Mouse (Mus musculus) lung, postnatal 36 days (tissue): Measurements from ENCODE around the gene Gzmm.
"Not testable (repeated sequence)": the region's sequence is repeated elsewhere in the genome, so short reads cannot be mapped to it uniquely, and the experiment has no call there.

Experiments used
- DNase-seq: peaks from one replicate; pipeline ENCODE4 v3.0.0; 2022; ENCODE audit warnings: mixed read lengths

Gzmm gene

DNA sequence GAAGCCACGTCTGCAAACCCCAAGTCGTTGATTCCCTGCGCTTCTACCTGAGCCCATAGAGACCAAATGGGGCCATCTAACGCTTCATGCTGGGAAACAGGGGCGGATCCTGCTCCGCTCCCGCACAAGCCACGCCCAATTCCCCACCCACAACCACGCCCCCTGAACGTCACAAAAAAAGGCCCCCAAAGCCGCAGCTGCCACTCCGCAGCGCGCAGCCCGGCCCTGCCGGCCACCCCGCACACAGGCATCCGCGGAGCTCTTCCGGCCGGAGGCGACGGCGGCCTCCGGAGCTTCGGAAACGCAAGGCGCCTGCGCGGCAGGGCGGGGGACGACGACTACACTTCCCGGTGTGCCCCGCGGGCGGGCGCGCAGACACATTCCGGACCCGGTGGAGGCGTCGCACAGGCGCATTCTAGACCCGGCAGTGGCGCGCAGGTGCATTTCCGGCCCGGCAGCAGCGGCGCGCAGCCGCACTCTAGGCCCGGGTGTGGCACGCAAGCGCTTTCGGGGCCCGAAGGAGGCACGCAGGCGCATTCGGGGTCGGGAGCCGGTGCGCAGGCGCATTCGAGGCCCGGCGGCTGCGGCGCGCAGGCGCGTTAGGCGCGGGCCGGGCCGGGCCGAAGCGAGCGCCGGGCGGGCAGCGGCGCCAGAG lies 7.1 kb upstream of the Gzmm start, which contains the start of gene Cdc34:
TSS of gene Cdc34 (plus strand) at position 605 of the 655 bp plus-strand sequence.
- peak; percentile 99 for DNase-seq

GRCm38 (mm10) chr10:79682551-79682915 lies 6.3 kb upstream of the Gzmm start:
- DNase-seq: no peak

DNA sequence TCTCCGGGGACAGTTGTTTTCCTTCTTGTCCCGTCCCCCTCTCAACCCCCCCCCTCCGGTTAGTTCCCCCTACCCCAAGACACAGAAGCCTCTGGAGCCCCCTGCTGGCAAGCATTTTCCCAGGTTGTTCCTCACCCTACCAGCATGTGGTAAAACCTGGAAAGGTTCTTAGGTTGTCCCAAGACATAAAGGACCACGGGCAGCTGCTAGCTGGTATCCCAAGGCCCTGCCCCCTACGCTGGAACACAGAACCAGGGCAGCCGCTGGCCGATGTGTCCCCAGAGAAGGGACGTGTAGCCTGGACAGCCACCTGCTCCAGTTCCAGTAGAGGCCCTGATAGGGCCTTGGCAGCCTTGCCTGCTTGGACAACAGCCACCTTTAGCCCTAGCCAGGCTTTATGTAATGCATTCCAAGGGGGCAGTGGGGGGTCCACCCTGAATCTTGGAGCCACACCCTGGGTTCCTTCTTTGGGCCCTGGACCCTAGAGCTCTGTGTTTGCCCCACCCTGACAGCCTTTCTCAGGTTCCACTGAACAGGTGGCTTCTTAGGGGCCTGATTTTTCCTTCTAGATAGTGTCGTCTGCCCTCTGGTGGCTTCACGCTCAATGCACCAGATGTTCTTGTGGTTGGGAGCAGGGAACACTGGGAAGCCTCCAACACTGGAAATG lies 5.8 kb upstream of the Gzmm start:
- DNase-seq: peak; percentile 70

- DNase-seq: no peak
Observed at GRCm38 (mm10) chr10:79683726-79684640, 4.8 kb upstream of the Gzmm start.

- DNase-seq: no peak
Observed at GRCm38 (mm10) chr10:79684770-79685600, 3.8 kb upstream of the Gzmm start.

DNA sequence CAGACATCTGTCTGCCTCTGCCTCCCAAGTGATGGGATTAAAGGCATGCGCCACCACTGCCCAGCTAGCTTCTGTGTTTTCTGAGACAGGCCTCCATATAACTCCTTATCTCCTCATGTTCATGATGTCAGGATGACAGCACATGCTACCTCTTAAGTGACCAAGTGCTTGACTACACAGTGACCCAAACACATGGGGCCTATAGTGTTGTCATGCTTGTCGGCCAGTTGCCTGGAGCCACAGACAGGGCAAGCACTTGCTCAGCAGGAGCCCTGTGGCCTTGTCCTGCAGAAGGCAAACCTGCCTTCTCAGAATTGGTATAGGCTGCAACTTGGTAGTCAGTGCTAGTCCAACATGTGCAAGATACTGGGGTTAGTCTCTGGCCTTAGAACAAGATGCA lies 2.6 kb upstream of the Gzmm start:
- DNase-seq: no peak

DNA sequence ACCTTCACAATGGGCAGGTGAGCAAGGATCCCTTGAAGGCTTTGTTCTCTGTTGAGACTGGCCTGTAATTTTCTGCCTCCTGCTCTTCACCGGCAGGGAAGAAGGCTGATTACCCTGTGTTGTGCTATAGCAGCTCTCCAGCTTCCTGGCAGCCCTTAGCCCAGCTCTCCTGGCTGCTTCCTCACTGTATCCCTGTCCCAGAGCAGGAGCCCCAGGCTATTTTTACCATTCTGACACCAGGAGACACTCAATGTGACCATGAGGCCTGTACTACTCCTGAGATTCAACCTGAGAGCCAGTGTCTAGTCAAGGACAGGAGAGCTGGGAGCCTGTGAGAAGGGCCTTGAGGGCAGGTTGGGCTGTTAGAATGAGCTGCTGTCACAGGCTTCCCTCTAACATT lies 2.1 kb upstream of the Gzmm start:
- DNase-seq: no peak

GRCm38 (mm10) chr10:79687513-79687912 lies 1.3 kb upstream of the Gzmm start:
- DNase-seq: no peak

DNA sequence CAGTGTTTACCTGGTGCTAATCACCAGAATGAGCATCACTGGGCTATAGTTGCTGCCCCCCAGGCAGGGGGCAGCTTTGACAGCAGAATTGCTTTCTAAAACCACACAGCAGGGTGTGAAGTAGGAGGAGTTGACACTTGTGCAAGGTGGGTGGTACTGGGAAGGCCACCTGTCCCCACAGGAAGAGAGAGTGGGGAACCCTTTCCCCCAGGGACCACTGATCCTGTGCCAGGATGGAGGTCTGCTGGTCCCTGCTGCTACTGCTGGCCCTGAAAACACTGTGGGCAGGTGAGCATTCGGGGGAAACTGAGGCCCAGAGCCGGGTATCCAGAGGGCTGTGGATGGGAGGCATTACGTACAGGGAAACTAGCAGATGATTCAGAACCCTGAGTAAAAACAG lies 358 bp downstream of the Gzmm start:
- no peak for DNase-seq

GRCm38 (mm10) chr10:79691986-79692548 lies 3.2 kb downstream of the Gzmm start:
- no peak for DNase-seq

DNA sequence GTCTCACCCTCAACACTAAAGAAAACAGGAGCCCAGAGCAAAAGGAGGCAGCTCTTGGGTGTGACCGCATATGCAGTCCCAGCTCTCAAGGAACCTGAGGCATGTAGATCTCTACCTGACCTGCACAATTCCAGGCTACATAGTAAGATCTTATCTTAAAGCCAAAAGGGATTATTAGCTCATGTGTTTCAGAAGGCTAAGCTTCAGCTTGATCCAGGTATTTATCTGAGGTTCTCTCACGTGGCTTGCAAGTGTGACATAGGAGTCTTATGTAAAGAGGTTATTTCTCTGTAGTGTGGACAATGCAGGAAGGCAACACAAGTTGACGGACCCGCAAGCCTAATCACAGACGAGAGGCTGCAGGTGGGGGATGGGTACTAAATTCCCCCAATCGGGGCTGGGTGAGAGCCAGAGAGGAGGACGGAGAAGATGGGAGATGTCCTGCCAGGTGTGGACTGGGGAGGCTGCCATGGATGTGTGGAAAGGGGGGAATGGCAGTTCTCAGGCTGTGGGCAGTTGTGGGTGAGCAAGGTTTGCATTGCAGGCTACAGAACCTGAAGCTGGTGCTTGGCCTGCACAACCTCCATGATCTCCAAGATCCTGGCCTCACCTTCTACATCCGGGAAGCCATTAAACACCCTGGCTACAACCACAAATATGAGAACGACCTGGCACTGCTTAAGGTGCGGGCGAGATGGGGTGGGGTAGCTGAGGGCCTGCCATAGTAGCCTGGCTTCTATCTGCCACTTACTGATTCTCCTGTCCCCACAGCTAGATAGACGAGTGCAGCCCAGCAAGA lies 5.0 kb downstream of the Gzmm start:
- no peak for DNase-seq

GRCm38 (mm10) chr10:79694379-79694655 lies 5.5 kb downstream of the Gzmm start:
- no peak for DNase-seq

- peak; percentile 85 for DNase-seq
Observed at GRCm38 (mm10) chr10:79695231-79696128, 6.7 kb downstream of the Gzmm start.

DNA sequence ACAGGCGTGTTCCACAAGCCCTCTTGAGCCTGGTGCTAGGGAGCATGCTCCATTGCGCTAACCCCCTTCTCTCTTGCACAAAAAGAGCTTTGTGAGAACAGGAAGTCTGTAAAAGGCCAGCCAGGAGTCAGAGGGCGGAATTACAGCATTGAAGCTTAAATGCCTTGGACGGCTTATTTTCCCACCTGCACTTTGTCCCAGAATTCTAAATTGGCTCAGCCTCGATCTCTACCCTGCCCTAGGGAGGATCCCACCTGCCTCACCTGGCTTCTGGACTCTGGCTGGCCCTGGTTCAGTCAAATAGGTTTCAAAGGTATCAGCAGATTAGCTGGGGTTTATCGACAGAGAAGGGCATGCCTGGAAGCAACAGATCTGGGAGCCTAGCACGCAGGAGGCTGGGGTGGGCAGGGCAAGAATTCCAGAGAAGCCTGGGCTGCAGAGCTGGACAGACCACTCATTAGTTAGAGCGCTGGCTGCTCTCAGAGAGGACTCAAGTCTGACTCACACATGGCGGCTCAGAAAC lies 7.4 kb downstream of the Gzmm start:
- peak; percentile 63 for DNase-seq

DNA sequence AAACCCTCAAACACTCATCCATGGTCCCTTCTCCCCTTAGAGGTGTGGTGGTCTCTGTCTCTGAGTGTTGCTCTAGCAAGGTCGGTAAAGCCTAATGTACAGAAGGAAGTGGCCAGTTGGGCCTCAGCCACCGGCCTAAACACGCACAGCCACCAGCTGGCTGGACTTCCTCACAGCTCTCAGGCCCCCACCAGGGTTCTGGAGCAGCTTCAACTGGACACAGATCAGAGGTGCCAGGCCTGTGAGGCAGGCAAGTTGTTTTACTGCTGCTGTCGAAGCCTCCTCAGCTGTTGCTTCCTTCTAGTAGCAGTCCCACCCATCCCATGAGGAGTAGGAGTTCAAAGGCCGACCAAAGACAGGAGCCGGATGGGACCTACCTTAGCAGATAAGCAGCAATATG lies 9.1 kb downstream of the Gzmm start:
- DNase-seq: peak; percentile 50

DNA sequence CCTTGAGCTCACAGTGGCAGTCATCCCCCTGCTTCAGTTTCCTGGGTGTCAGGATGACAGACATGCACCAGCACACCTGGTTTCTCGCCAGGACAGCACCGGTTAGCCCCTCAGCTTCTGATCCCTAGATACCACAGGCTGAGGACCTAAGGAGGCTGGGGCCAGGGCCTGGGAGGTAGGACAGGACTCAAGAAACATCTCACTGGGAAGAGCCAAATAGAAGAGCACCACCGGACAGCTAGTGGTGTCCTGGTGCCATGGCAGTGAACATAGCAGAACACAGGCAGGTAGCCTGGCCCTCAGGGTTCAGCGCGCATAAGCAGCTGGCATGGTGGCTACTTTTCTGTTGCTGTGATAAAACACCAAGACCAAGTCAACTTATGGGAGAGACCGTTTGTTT lies 9.6 kb downstream of the Gzmm start:
- DNase-seq: no peak

GRCm38 (mm10) chr10:79700676-79701075 lies 11.9 kb downstream of the Gzmm start:
- no peak for DNase-seq

- peak; percentile 91 for DNase-seq
Observed at GRCm38 (mm10) chr10:79701443-79702129, 12.8 kb downstream of the Gzmm start.

GRCm38 (mm10) chr10:79702970-79703369 lies 14.2 kb downstream of the Gzmm start:
- DNase-seq: not testable (repeated sequence)

DNA sequence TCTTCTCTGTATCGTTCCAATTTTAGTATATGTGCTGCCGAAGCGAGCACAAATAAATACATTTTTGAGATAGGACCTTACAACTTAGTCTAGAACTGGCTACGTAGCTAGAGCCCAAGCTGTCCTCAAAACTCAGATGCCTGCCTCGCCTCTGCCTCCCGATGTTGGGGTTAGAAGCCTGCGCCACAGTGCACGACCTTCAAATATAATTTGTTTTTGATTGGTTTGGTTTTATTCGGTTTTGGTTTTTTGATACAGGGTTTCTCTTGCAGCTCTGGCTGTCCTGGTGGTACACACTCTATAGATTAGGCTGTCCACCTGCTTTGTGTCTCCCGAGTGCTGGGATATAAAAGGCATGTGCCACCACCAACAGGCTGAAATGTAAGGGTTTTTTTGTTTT lies 14.7 kb downstream of the Gzmm start:
- DNase-seq: no peak
